Mouse (Mus musculus): ENCODE measurements around the gene Galr3.

DNA sequence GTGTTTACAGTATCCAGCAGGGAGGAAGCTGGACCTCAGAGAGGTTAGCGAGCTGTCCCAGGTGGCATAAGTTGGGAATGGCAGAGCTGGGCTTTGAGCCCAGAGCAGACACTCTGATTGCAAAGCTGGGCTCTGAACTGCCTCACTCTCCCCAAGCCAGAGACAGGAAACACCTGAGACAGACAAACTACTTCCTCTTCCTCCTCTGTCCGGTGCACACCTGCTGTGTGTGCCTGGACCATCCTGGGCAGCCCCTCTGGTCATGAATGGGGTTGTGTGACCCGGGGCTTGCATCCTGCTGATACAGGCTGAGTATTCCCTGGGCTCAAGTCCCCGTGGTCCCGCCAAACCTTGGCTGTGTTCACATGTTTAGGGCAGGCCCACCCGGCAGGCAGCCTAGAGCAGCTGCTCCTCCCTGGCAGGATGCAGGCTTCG is 41.3 kb upstream of the Galr3 start:
- TF ChIP-seq CTCF (IDR thresholded peaks at IDR 0.05 in 2 of 3, conservative IDR thresholded peaks at IDR 0.05 in 1 of 3; ENCODE audit: control insufficient read depth in 1 of 3, insufficient read depth in 1 of 3, low read depth in 2 of 3, low read length in 3 of 3, poor library complexity in 1 of 3, severe bottlenecking in 1 of 3) (no peak), UBTF (IDR thresholded peaks at IDR 0.05; ENCODE audit: borderline replicate concordance, insufficient read depth, low read depth, low read length) (no peak), JUND (IDR thresholded peaks at IDR 0.05; ENCODE audit: low read depth, low read length) (no peak), MYB (IDR thresholded peaks at IDR 0.05; ENCODE audit: low read depth, low read length) (no peak), ZKSCAN1 (IDR thresholded peaks at IDR 0.05; ENCODE audit: low read depth, low read length) (no peak), EP300 (IDR thresholded peaks at IDR 0.05; ENCODE audit: low read depth in 1 of 2, low read length in 2 of 2) (no peak), POLR2A (IDR thresholded peaks at IDR 0.05; ENCODE audit: control insufficient read depth in 1 of 2, insufficient read depth in 1 of 2, low read depth in 1 of 2, low read length in 2 of 2, poor library complexity in 1 of 2) (no peak), RAD21 (IDR thresholded peaks at IDR 0.05; ENCODE audit: low read depth, low read length) (no peak), POLR2AphosphoS2 (IDR thresholded peaks at IDR 0.05; ENCODE audit: low read length) (no peak), NELFE (IDR thresholded peaks at IDR 0.05; ENCODE audit: low read depth, low read length) (no peak)
